Mouse (Mus musculus): ENCODE measurements around the gene Gak. TPM values are rescaled to one million over a fixed set of nuclear protein-coding genes. Genes with fewer than 3 reads are reported as not detected.
"Not testable (repeated sequence)": the region's sequence is repeated elsewhere in the genome, so short reads cannot be mapped to it uniquely, and the experiment has no call there.

Gene Gak
- polyA plus RNA-seq, 1 experiment from 2014 or later: 47.9 TPM

DNA sequence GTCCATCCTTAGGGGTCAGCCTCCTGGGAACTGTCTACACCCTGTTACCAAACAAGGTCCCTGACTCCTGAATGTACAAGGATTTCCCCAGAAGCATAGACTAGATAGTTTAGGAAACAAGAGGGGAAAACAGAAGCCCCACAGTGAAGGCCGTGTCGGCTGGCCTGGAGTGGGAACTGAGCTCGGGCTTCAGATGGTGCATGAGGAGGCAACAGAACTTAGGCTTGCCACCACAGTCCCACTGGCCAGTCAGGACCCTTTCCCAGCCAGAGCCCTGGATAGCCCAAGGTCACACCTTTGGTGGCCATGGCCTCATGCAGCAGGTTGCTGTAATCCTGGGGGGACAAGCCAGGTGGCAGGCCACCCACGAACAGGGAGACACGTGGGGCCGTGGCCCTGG, 23.8 kb upstream of the Gak start:
- H3K9ac ChIP-seq: no peak overlapping the region
- ATAC-seq (ENCODE audit: insufficient number of reproducible peaks, low FRiP score, low TSS enrichment, low read depth): no peak
- H3K27me3 ChIP-seq: no peaks in the 10 kb centered on the region
- H3K9me3 ChIP-seq: no peaks in the 10 kb centered on the region
- no peak overlapping the region for H3K4me3 ChIP-seq
- H3K36me3 ChIP-seq: peaks cover 89% of the 10 kb centered on the region
- WGBS: 80% methylated on average over 6 of the region's 6 CpGs
- no peak overlapping the region for H3K27ac ChIP-seq
- 0 out of 2 replicates have a peak, but pooled peaks cover under 1% of the 10 kb centered on the region for H3K4me1 ChIP-seq
- H3K4me2 ChIP-seq: no peak overlapping the region

DNA sequence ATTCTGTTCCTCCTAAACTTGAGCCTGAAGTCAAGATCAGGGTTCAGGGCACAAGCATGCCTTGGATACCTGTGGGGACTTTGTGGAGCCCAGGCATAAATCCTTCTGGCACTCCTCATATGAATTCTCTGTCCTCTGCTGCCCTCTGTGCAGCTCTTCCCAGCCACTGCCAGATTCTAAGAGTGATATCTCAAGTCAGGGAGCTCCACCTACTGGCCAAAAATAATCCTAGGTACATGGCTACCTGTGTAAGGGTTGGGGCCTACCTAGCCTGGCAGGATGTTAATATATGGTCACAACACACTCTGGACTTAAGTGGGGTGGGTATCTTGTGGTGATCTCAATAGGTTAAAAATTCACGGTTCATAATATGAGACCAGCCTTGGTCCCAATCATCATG, 22.3 kb upstream of the Gak start:
- Histone ChIP-seq H3K4me1 (no peaks in the 10 kb centered on the region), H3K27ac (no peak overlapping the region), H3K9ac (no peak overlapping the region), H3K9me3 (no peaks in the 10 kb centered on the region), H3K4me2 (no peak overlapping the region), H3K27me3 (no peaks in the 10 kb centered on the region), H3K36me3 (peaks cover 89% of the 10 kb centered on the region), H3K4me3 (no peak overlapping the region)
- no peak for ATAC-seq (ENCODE audit: insufficient number of reproducible peaks, low FRiP score, low TSS enrichment, low read depth)
- WGBS: 73% methylated on average over 1 of the region's 1 CpGs

DNA sequence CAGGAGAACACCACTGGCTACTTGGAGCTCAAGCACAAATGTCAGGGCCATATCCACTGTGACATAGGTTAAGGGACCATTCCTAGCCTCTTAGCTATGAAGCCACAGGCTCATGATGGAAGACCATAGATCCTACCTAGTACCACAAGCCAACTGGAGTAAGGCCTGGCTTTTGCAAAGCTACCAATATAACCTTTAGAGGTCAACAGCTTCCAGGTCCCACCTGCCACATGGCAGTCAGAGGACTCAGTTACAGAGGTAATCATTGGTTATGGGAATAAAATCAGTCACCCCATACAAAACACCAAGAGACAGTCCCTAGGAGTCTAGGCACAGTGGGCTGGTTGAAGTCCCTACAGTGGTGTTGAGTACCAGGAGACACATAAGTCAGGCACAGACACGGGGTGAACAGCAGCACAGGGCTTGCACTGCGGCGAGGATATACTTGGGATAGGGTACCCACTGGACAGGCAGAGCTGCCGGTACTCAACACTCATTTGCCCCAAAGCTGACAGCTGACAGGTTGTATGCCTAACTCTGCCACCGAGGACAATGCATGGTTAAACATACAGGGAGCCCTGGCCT, 21.7 kb upstream of the Gak start:
- Histone ChIP-seq H3K9me3 (no peaks in the 10 kb centered on the region), H3K27ac (no peak overlapping the region), H3K9ac (no peak overlapping the region), H3K4me1 (no peaks in the 10 kb centered on the region), H3K4me3 (no peak overlapping the region), H3K27me3 (no peaks in the 10 kb centered on the region), H3K36me3 (peaks cover 91% of the 10 kb centered on the region), H3K4me2 (no peak overlapping the region)
- ATAC-seq (ENCODE audit: insufficient number of reproducible peaks, low FRiP score, low TSS enrichment, low read depth): no peak
- 77% methylated on average over 5 of the region's 5 CpGs for WGBS

DNA sequence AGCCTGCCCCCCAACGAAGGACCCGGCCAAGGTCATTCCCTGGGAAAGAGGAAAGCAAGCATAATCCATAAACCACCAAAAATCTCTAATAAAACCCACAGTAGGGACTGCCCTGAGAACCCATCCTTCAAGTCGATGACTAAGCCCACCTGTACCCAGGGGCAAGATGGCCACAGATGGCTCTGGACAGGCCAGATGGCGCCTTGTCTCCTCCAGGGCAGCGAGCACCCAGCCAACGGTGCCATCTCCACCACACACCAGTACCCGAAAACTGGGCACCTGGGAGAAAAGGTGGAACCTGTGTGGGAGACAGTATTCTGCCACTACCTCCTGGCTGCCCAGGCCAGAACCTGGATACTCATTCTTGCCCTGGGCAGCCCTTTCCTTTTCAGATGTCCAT, 20.8 kb upstream of the Gak start:
- H3K9me3 ChIP-seq: no peaks in the 10 kb centered on the region
- H3K4me3 ChIP-seq: no peak overlapping the region
- 80% methylated on average over 7 of the region's 7 CpGs for WGBS
- H3K36me3 ChIP-seq: peaks cover 91% of the 10 kb centered on the region
- ATAC-seq (ENCODE audit: insufficient number of reproducible peaks, low FRiP score, low TSS enrichment, low read depth): no peak
- no peak overlapping the region for H3K27ac ChIP-seq
- H3K4me1 ChIP-seq: no peaks in the 10 kb centered on the region
- no peak overlapping the region for H3K9ac ChIP-seq
- no peak overlapping the region for H3K4me2 ChIP-seq
- H3K27me3 ChIP-seq: no peaks in the 10 kb centered on the region

DNA sequence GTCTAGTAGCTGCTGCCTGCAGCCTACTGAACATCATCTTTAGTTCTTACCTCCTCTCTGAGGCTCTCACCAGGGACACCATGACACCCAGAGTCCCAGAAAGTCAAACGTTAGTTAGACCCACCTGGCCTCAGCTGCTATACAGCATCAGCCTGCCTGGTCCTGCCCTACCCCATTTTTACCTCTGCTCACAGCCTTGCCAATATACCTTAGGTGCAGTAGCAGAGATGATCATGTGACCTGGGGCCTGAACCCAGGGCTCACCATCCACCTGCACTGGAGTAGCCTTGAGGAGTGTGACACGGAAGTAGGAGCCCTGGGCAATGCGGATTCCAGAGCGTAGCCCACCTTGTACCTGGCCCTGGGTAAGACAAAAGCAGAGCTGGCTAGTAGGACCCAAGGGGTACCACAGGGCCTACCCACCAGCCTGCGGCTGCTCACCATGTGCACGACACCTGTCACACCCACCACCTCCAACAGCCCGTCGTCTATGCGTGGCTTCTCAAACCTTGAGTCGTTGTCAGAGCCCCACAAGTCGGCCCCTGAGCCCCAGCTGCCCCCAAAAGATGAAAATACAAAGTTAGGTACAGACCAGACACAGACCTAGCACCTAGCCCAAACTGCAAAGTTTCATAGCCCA, 19.5 kb upstream of the Gak start:
- Histone ChIP-seq H3K9ac (no peak overlapping the region), H3K27me3 (no peaks in the 10 kb centered on the region), H3K27ac (no peak overlapping the region), H3K4me3 (no peak overlapping the region), H3K36me3 (peaks cover 89% of the 10 kb centered on the region), H3K4me1 (no peaks in the 10 kb centered on the region), H3K9me3 (no peaks in the 10 kb centered on the region), H3K4me2 (no peak overlapping the region)
- WGBS: 90% methylated on average over 11 of the region's 11 CpGs
- no peak for ATAC-seq (ENCODE audit: insufficient number of reproducible peaks, low FRiP score, low TSS enrichment, low read depth)

DNA sequence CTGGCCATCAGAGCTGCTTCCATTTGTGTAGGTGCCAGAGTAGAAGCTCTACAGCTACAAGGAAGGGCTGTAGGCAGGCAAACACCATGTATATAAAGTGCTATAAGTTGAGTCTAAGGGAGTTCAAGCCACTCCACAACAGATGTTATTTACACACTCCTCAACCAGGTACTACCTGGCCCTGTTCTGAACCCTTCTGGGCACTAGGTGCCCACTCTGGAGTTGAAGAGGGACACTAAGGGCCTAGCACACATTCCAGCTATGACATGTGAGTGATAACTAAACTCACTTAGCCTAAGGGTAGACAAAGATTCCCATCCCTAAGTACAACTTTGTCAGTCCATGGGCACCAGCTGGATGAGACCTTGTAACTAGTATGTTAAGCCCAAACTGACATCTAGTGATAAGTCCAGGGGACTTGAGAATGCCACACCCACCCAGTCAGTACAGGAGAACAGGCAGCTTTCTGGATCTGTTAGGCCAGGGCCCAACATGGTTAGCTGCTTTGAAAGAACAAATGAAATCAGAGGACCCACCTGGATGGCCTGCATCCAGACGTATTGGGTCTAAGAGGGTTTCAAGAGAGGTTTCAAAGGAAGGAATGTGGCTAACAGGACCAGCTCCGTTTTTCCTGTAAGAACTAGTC, 18.4 kb upstream of the Gak start:
- no peak for ATAC-seq (ENCODE audit: insufficient number of reproducible peaks, low FRiP score, low TSS enrichment, low read depth)
- Histone ChIP-seq H3K4me1 (no peaks in the 10 kb centered on the region), H3K9me3 (no peaks in the 10 kb centered on the region), H3K27ac (no peak overlapping the region), H3K4me3 (no peak overlapping the region), H3K4me2 (no peak overlapping the region), H3K27me3 (no peaks in the 10 kb centered on the region), H3K36me3 (peaks cover 86% of the 10 kb centered on the region), H3K9ac (no peak overlapping the region)
- 79% methylated on average over 2 of the region's 2 CpGs for WGBS

DNA sequence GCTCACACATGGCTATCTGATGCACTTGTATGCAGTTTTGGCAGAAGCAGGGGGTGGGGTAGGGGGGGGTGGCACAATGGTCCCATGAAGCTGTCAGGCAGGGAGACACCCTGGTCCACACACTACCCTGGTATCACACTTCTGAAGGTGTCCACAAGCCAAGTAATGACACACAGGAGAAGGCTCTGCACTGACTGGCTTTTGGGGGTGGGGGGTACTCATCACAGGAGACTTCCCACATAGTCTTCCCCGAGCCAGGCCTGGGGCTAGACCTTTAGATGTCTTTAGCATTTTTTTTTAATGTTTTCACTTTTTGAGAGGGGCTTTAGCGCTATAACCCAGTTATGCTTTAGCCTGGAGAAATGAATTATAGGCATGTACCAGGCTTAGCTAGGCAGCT, 17.8 kb upstream of the Gak start:
- H3K4me2 ChIP-seq: no peak overlapping the region
- no peaks in the 10 kb centered on the region for H3K27me3 ChIP-seq
- no peaks in the 10 kb centered on the region for H3K4me1 ChIP-seq
- no peaks in the 10 kb centered on the region for H3K9me3 ChIP-seq
- WGBS: 84% methylated on average over 2 of the region's 2 CpGs
- H3K36me3 ChIP-seq: peaks cover 86% of the 10 kb centered on the region
- no peak overlapping the region for H3K4me3 ChIP-seq
- no peak overlapping the region for H3K27ac ChIP-seq
- H3K9ac ChIP-seq: no peak overlapping the region
- ATAC-seq (ENCODE audit: insufficient number of reproducible peaks, low FRiP score, low TSS enrichment, low read depth): no peak

DNA sequence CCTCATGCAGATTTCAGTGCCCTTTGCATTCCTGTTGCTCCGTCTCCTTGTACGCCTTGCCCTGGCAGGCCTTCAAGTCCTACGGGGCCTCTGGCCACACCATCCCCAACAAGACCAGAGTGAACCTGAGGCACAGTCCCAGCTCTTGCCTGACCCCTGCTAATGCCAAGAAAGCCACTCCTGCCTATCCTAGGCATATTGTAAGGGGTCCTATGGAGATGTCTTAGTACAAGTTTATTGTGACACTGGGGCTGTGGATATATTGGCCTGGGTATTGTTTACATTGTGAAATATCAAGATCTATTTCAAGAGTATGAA, 16.7 kb upstream of the Gak start:
- Histone ChIP-seq H3K4me2 (no peak overlapping the region), H3K27ac (no peak overlapping the region), H3K4me3 (no peak overlapping the region), H3K36me3 (peaks cover 85% of the 10 kb centered on the region), H3K9me3 (no peaks in the 10 kb centered on the region), H3K27me3 (no peaks in the 10 kb centered on the region), H3K9ac (no peak overlapping the region), H3K4me1 (no peaks in the 10 kb centered on the region)
- 86% methylated on average over 3 of the region's 3 CpGs for WGBS
- ATAC-seq (ENCODE audit: insufficient number of reproducible peaks, low FRiP score, low TSS enrichment, low read depth): no peak

DNA sequence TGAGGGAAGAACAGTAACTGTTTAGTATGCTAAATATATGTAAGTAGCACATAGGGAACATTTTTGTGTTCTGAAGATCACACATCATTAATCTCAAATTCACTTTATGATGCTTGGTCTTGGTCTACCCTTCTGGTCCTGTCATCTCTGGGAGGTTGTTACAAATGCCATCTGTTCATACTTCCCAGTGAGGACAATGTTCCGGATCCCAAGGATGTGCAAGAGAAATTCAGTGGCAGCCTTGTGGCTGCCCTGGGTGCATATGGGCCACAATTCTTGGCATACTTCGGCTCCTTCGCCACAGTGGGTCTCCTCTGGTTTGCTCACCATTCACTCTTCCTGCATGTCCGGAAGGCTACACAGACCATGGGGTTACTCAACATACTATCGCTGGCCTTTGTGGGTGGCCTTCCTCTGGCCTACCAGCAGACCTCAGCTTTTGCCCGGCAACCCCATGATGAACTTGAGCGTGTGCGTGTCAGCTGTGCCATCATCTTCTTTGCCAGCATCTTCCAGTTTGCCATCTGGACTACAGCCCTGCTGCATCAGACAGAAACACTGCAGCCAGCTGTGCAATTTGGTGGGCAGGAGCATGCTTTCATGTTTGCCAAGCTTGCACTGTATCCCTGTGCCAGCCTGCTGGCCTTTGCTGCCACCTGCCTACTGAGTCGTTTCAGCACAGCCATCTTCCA, 16.2 kb upstream of the Gak start:
- Histone ChIP-seq H3K4me2 (no peak overlapping the region), H3K27me3 (no peaks in the 10 kb centered on the region), H3K4me1 (no peaks in the 10 kb centered on the region), H3K9ac (no peak overlapping the region), H3K36me3 (peaks cover 81% of the 10 kb centered on the region), H3K27ac (no peak overlapping the region), H3K4me3 (no peak overlapping the region), H3K9me3 (no peaks in the 10 kb centered on the region)
- no peak for ATAC-seq (ENCODE audit: insufficient number of reproducible peaks, low FRiP score, low TSS enrichment, low read depth)
- 88% methylated on average over 9 of the region's 9 CpGs for WGBS

DNA sequence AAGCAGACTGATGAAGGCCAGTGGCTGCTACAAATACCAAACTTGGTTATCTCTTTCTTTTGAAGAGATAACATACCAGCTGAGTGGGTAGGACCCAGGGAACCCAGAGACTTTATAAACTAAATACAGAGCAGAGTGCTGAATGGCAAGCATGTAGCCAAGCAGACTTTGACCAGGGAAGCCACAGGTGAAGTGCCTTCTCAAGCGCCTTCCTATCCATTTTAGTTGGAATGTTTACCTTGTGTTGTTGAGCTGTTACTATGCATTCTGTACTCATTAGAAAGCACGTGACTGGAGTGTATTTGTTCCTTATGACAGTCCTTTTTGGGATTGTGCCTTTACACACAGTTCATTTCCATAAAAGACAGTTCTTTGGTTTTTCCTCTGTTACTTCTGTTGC, 14.1 kb upstream of the Gak start:
- WGBS: 84% methylated on average over 2 of the region's 2 CpGs
- Histone ChIP-seq H3K4me1 (no peaks in the 10 kb centered on the region), H3K27ac (no peak overlapping the region), H3K36me3 (peaks cover 69% of the 10 kb centered on the region), H3K27me3 (no peaks in the 10 kb centered on the region), H3K4me3 (no peak overlapping the region), H3K4me2 (no peak overlapping the region), H3K9ac (no peak overlapping the region), H3K9me3 (no peaks in the 10 kb centered on the region)
- no peak for ATAC-seq (ENCODE audit: insufficient number of reproducible peaks, low FRiP score, low TSS enrichment, low read depth)

DNA sequence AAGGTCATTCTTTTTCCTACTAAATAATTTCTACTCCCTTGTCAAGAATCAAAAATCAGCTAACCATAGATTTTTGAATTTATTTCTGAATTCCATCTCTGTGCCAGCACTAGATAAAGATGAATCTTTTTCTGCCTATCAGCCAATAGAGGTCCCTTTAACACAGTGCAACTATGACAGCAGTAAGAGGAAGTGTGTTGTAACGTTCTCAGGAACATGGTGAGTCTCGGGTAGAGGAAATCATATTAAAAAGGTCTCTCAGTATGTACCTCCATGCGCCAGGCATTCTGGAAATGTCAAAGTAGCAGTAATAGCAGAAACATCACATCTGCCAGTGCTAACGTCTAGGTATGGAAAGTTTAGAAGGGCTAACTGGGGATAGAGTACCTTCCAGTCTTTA, 6.6 kb upstream of the Gak start:
- ATAC-seq (ENCODE audit: insufficient number of reproducible peaks, low FRiP score, low TSS enrichment, low read depth): no peak
- Histone ChIP-seq H3K36me3 (peaks cover 16% of the 10 kb centered on the region), H3K9me3 (no peaks in the 10 kb centered on the region), H3K27ac (no peak overlapping the region), H3K27me3 (no peaks in the 10 kb centered on the region), H3K4me3 (no peak overlapping the region), H3K9ac (no peak overlapping the region), H3K4me1 (no peaks in the 10 kb centered on the region), H3K4me2 (no peak overlapping the region)
- WGBS: 73% methylated on average over 4 of the region's 4 CpGs

DNA sequence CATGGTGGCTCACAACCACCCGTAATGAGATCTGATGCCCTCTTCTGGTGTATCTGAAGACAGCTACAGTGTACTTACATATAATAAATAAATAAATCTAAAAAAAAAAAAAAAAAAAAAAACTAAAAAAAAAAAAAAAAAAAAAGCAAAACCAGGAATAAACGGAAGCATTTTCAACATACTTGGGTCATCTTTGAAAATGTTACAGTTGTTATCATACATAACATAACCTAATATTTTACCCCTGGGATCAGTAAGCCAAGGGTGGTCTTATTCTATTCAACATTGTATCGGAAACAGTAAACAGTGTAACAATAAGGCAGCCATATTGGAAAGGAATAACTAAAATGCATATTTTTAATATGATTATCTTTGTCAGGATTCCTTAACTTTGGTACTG, 4.5 kb upstream of the Gak start:
- H3K36me3 ChIP-seq; H3K4me3 ChIP-seq; H3K9ac ChIP-seq; H3K9me3 ChIP-seq; H3K4me2 ChIP-seq; H3K27me3 ChIP-seq; ATAC-seq (ENCODE audit: insufficient number of reproducible peaks, low FRiP score, low TSS enrichment, low read depth); H3K27ac ChIP-seq; H3K4me1 ChIP-seq: not testable (repeated sequence)
- 77% methylated on average over 3 of the region's 3 CpGs for WGBS
